Mouse (Mus musculus): ENCODE results near the gene Olfr1107. TPM values are rescaled to one million over a fixed set of nuclear protein-coding genes. Genes with fewer than 3 reads are reported as not detected.

The Olfr1107 gene
- polyA plus RNA-seq (2016; fragmentation: Nextera tagmentation; extraction: Ambion mirVana): not detected in 2 replicates

GRCm38 (mm10) chr2:87075717-87076116, at the start of gene Olfr1107:
TSS of gene Olfr1107 (minus strand) at chr2:87075817.
- no peaks in the 10 kb centered on the region for H3K27me3 ChIP-seq (ENCODE audit: poor library complexity, severe bottlenecking)
- H3K4me3 ChIP-seq: no peak within 1 kb of the TSS
- WGBS: 80% methylated on average over 1 of the region's 1 CpGs
- no peak for DNase-seq (ENCODE audit: extremely low spot score, low spot score)
- no peaks in the 10 kb centered on the region for H3K4me1 ChIP-seq
- H3K36me3 ChIP-seq (replicated peaks): no peaks in the 10 kb centered on the region
- H3K27ac ChIP-seq: no peak within 1 kb of the TSS
- no peaks in the 10 kb centered on the region for H3K9me3 ChIP-seq

- H3K9me3 ChIP-seq: no peaks in the 10 kb centered on the region
- no peaks in the 10 kb centered on the region for H3K27me3 ChIP-seq (ENCODE audit: poor library complexity, severe bottlenecking)
- H3K36me3 ChIP-seq (replicated peaks): no peaks in the 10 kb centered on the region
- no peak for DNase-seq (ENCODE audit: extremely low spot score, low spot score)
- no peak within 1 kb of the TSS for H3K27ac ChIP-seq
- no peak within 1 kb of the TSS for H3K4me3 ChIP-seq
- H3K4me1 ChIP-seq: no peaks in the 10 kb centered on the region
Measured at GRCm38 (mm10) chr2:87114467-87114866, 38.9 kb upstream of the Olfr1107 start, which contains the start of gene Olfr259. TSS of gene Olfr259 (minus strand) at chr2:87114567.

- Histone ChIP-seq H3K27ac (no peak within 1 kb of the TSS), H3K4me3 (no peak within 1 kb of the TSS), H3K36me3 (replicated peaks) (no peaks in the 10 kb centered on the region), H3K4me1 (no peaks in the 10 kb centered on the region), H3K27me3 (ENCODE audit: poor library complexity, severe bottlenecking) (no peaks in the 10 kb centered on the region), H3K9me3 (no peaks in the 10 kb centered on the region)
- WGBS: 55% methylated on average over 1 of the region's 1 CpGs
- DNase-seq (ENCODE audit: extremely low spot score, low spot score): no peak
Measured at GRCm38 (mm10) chr2:87095908-87096307, 20.3 kb upstream of the Olfr1107 start, which contains the start of gene Olfr1109. TSS of gene Olfr1109 (minus strand) at chr2:87096008.

- 84% methylated on average over 1 of the region's 1 CpGs for WGBS
- H3K9me3 ChIP-seq: no peaks in the 10 kb centered on the region
- no peak within 1 kb of the TSS for H3K4me3 ChIP-seq
- H3K4me1 ChIP-seq: no peaks in the 10 kb centered on the region
- H3K27me3 ChIP-seq (ENCODE audit: poor library complexity, severe bottlenecking): no peaks in the 10 kb centered on the region
- no peak for DNase-seq (ENCODE audit: extremely low spot score, low spot score)
- no peaks in the 10 kb centered on the region for H3K36me3 ChIP-seq (replicated peaks)
- H3K27ac ChIP-seq: no peak within 1 kb of the TSS
Measured at GRCm38 (mm10) chr2:87052173-87052572, 23.4 kb downstream of the Olfr1107 start, which contains the start of gene Olfr1106. TSS of gene Olfr1106 (minus strand) at chr2:87052273.

GRCm38 (mm10) chr2:87036431-87036830, 39.2 kb downstream of the Olfr1107 start, which contains the start of gene Olfr1105:
TSS of gene Olfr1105 (minus strand) at chr2:87036531.
- H3K4me1 ChIP-seq: no peaks in the 10 kb centered on the region
- DNase-seq (ENCODE audit: extremely low spot score, low spot score): no peak
- no peaks in the 10 kb centered on the region for H3K27me3 ChIP-seq (ENCODE audit: poor library complexity, severe bottlenecking)
- H3K9me3 ChIP-seq: no peaks in the 10 kb centered on the region
- no peak within 1 kb of the TSS for H3K27ac ChIP-seq
- no peaks in the 10 kb centered on the region for H3K36me3 ChIP-seq (replicated peaks)
- no peak within 1 kb of the TSS for H3K4me3 ChIP-seq

- no peaks in the 10 kb centered on the region for H3K27me3 ChIP-seq (ENCODE audit: poor library complexity, severe bottlenecking)
- H3K36me3 ChIP-seq (replicated peaks): no peaks in the 10 kb centered on the region
- WGBS: 89% methylated on average over 1 of the region's 1 CpGs
- no peak within 1 kb of the TSS for H3K27ac ChIP-seq
- no peaks in the 10 kb centered on the region for H3K9me3 ChIP-seq
- no peak for DNase-seq (ENCODE audit: extremely low spot score, low spot score)
- H3K4me1 ChIP-seq: no peaks in the 10 kb centered on the region
- no peak within 1 kb of the TSS for H3K4me3 ChIP-seq
Measured at GRCm38 (mm10) chr2:87026980-87027379, 48.6 kb downstream of the Olfr1107 start, which contains the start of gene Olfr1104. TSS of gene Olfr1104 (minus strand) at chr2:87027080.

Other genes starting within 250 kb of the Olfr1107 start
- gene Olfr1095, start 224.1 kb downstream of the Olfr1107 start, polyA plus RNA-seq (2016; fragmentation: Nextera tagmentation; extraction: Ambion mirVana): not detected in 2 replicates
- not detected in 2 replicates for gene Gm13723, start 201.0 kb downstream of the Olfr1107 start, polyA plus RNA-seq (2016; fragmentation: Nextera tagmentation; extraction: Ambion mirVana)
- gene Olfr1097, start 183.6 kb downstream of the Olfr1107 start, polyA plus RNA-seq (2016; fragmentation: Nextera tagmentation; extraction: Ambion mirVana): not detected in 2 replicates
- not detected in 2 replicates for gene Olfr1098, start 151.3 kb downstream of the Olfr1107 start, polyA plus RNA-seq (2016; fragmentation: Nextera tagmentation; extraction: Ambion mirVana)
- not detected in 2 replicates for gene Olfr1099, start 115.1 kb downstream of the Olfr1107 start, polyA plus RNA-seq (2016; fragmentation: Nextera tagmentation; extraction: Ambion mirVana)
- not detected in 2 replicates for gene Olfr1100, start 95.9 kb downstream of the Olfr1107 start, polyA plus RNA-seq (2016; fragmentation: Nextera tagmentation; extraction: Ambion mirVana)
- not detected in 2 replicates for gene Olfr1101, start 84.6 kb downstream of the Olfr1107 start, polyA plus RNA-seq (2016; fragmentation: Nextera tagmentation; extraction: Ambion mirVana)
- not detected in 2 replicates for gene Olfr1102, start 77.4 kb downstream of the Olfr1107 start, polyA plus RNA-seq (2016; fragmentation: Nextera tagmentation; extraction: Ambion mirVana)
- not detected in 2 replicates for gene Olfr1104, start 48.7 kb downstream of the Olfr1107 start, polyA plus RNA-seq (2016; fragmentation: Nextera tagmentation; extraction: Ambion mirVana)
- gene Olfr1105, start 39.3 kb downstream of the Olfr1107 start, polyA plus RNA-seq (2016; fragmentation: Nextera tagmentation; extraction: Ambion mirVana): not detected in 2 replicates
- not detected in 2 replicates for gene Olfr1106, start 23.5 kb downstream of the Olfr1107 start, polyA plus RNA-seq (2016; fragmentation: Nextera tagmentation; extraction: Ambion mirVana)
- not detected in 2 replicates for gene Olfr1109, start 20.2 kb upstream of the Olfr1107 start, polyA plus RNA-seq (2016; fragmentation: Nextera tagmentation; extraction: Ambion mirVana)
- not detected in 2 replicates for gene Olfr259, start 38.8 kb upstream of the Olfr1107 start, polyA plus RNA-seq (2016; fragmentation: Nextera tagmentation; extraction: Ambion mirVana)
- not detected in 2 replicates for gene Olfr1110, start 64.5 kb upstream of the Olfr1107 start, polyA plus RNA-seq (2016; fragmentation: Nextera tagmentation; extraction: Ambion mirVana)
- gene Olfr1111, start 76.8 kb upstream of the Olfr1107 start, polyA plus RNA-seq (2016; fragmentation: Nextera tagmentation; extraction: Ambion mirVana): not detected in 2 replicates
- not detected in 2 replicates for gene Olfr1112, start 112.0 kb upstream of the Olfr1107 start, polyA plus RNA-seq (2016; fragmentation: Nextera tagmentation; extraction: Ambion mirVana)
- gene Olfr1113, start 133.2 kb upstream of the Olfr1107 start, polyA plus RNA-seq (2016; fragmentation: Nextera tagmentation; extraction: Ambion mirVana): not detected in 2 replicates
- gene Olfr1115, start 172.2 kb upstream of the Olfr1107 start, polyA plus RNA-seq (2016; fragmentation: Nextera tagmentation; extraction: Ambion mirVana): not detected in 2 replicates
- not detected in 2 replicates for gene Olfr1116, start 191.7 kb upstream of the Olfr1107 start, polyA plus RNA-seq (2016; fragmentation: Nextera tagmentation; extraction: Ambion mirVana)
- gene Olfr1118, start 231.8 kb upstream of the Olfr1107 start, polyA plus RNA-seq (2016; fragmentation: Nextera tagmentation; extraction: Ambion mirVana): not detected in 2 replicates

Measured in forebrain, embryonic 10.5 days (tissue).